Mouse (Mus musculus) heart, adult 11 months (tissue): ENCODE measurements around the gene Vsig10.
"Not testable (repeated sequence)": the region's sequence is repeated elsewhere in the genome, so short reads cannot be mapped to it uniquely, and the experiment has no call there.

Experiments used
- DNase-seq: peaks from one replicate; pipeline ENCODE4 v3.0.0; 2022

The Vsig10 gene

DNA sequence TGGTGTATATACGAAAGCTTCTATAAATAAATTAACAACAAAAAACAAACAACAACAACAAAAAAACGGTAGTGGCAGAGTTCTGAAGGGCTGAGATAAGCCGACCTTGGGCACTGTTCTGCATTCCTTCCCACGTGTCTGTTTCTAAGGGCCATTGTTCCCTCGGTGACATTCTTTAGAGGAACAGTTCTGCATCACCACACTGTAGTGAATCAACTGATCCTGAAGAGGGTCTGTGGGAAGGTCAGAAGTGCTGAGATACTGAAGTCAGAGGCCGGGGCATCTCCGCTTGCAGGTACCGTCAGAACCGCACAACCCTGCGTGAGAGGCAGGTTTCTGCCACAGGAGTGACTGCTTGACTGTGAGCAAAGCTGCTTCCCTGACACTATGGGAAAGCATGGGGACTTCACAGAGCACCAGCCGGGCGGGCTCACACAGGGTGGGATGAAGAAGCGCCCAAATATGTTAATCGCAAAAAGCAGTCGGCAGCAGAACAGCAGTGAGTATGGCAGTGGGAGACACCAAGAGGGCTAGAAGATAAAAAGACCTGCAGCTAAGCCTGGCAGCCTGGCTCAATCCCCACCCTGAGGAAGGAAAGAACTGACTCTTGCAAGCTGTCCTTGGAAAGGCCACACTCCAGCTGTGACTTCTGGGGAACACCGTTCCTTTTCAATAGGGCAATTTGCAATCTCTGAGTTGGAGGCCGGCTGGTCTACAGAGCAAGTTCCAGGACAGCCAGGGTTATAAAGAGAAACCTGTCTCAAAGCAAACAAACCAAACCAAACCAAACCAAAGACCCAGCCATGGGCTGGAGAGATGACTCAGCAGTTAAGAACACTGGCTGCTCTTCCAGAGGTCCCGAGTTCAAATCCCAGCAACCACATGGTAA is 14.9 kb upstream of the Vsig10 start:
- no peak for DNase-seq

DNA sequence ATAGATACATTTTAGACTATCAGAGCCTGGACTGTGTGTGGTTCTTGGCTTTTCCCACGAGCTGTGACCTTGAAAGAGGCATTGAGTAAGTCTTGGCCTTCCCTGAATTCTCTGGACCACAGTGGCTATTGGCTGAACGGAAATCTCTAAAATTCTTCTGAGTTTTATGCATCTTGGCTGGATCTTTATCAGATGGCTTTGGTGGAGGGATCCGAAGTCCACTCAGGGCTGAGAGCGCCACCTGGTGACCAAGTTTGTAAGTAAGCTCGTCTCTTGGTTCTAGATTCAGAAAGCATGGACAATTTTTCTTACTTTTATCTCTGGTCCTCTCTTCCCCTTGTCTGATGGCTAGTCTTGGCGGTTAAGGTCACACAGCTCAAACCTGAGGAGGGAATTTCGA is 13.9 kb upstream of the Vsig10 start:
- DNase-seq = no peak

DNA sequence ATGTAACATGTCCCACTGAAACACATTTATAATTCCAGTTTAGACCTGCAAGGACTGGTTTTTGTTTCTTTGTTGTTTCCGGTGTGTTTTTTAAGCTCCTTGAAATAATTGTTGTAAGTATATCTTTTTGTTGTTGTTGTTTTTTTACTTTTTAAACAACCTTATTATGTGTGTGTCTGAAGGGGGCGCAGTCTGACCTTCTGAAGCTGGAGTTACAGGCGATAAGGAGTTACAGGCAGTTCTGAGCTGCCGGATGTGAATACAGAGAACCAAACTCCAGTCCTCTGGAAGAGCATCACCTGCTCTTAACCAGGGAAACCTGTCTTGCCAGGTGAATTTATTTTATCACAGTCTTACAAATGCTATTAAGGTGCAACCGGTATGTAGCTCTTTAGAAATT is 13.1 kb upstream of the Vsig10 start:
- DNase-seq = no peak

- DNase-seq = no peak
These were observed 12.1 kb upstream of the Vsig10 start for GRCm38 (mm10) chr5:117306826-117307225.

GRCm38 (mm10) chr5:117307699-117308098 is 11.2 kb upstream of the Vsig10 start:
- DNase-seq = peak; percentile 96

GRCm38 (mm10) chr5:117313420-117313819 is 5.5 kb upstream of the Vsig10 start:
- peak; percentile 95 for DNase-seq

DNA sequence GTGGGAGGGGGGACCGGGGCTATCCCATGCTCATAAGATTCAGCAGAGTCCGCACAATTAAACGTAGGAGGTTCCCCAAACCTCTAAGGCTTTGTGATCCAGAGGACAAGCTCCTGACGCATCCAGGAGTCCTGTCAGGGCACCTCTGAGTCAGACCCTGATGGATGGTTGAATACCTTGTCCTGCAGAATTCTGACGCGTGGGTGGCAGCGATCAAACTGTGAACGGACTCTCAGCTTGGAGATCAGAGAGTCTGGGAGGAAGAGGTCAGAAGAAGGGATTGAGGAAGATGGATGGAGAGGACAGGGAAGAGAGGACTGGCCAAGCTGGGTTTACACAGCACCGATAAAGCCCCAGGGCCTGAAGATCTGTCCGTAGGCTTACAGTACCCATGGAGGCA is 5.0 kb upstream of the Vsig10 start:
- no peak for DNase-seq

- DNase-seq = no peak
These were observed 4.1 kb upstream of the Vsig10 start for GRCm38 (mm10) chr5:117314587-117315428.

GRCm38 (mm10) chr5:117323751-117324150 is 4.9 kb downstream of the Vsig10 start:
- no peak for DNase-seq

GRCm38 (mm10) chr5:117326408-117326807 is 7.5 kb downstream of the Vsig10 start:
- no peak for DNase-seq

GRCm38 (mm10) chr5:117330457-117330856 is 11.6 kb downstream of the Vsig10 start:
- DNase-seq = no peak

- no peak for DNase-seq
These were observed 19.1 kb downstream of the Vsig10 start for GRCm38 (mm10) chr5:117337999-117338398.

DNA sequence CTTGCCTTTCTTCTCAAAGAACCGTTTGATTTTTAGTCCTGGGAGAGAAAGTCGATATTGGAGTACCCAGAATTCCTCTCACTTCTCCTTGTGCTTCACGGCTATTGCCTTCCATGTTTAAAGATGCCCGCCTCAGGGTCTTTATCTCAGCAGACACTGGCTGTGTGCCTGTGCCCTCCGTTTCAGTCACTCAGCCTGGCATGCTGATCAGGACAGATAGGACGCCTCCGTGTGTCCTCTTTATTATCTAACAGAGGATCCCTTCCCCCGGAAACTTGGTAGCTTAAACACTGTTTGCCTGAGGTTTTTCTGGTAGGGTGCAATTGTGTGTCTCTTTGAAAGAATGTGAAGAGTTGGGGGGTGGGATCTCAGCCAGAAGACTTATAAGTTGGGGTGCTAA is 19.6 kb downstream of the Vsig10 start:
- no peak for DNase-seq

DNA sequence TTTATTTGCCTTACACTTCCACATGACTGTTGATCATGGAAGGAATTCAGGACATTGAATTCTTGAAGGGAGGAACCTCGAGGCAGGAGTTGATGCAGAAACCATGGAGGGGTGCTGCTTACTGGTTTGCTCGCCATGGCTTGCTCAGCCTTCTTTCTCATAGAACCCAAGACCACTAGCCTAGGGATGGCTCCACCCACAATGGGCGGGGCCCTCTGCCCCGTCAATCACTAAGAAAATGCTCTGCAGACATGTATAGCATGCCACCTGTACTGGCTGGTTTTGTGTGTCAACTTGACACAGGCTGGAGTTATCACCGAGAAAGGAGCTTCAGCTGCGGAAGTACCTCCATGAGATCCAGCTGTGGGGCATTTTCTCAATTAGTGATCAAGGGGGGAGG is 21.2 kb downstream of the Vsig10 start:
- no peak for DNase-seq

DNA sequence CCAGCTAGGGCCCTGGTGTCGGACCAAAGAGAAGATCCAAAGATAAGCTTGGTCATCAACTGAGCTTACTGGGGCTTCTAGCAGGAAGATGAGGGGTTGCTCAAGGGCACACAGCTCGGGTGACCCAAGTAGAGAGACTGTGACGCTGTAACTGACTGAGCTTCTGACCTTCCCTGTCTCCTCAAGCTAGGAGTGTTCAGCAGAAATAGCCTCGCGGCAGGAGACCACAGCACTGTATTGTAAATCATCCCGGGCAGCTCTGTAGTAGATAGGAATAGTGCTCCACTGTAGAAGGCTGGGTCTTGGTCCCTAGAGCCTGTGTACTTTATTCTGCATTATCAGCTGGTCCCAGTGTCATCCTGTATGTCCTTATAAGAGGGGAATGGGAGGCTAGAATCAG is 23.0 kb downstream of the Vsig10 start:
- no peak for DNase-seq

DNA sequence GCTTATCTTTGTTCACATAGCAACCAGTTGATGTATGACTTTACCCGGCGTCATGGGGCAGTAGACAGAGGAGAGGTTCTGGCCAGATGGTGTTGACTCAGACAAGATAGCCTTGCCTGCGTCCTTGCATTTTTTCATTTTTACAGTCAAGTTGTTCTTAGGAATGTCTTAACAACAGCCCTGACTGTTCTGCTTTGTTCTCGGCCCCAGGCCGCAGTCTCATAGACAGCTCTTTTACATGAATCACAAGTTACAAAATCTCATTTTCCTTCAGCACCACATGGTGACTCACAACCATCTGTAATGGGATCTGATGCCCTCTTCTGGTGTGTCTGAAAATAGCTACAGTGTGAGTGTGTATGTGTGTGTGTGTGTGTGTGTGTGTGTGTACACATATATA is 25.6 kb downstream of the Vsig10 start:
- DNase-seq = not testable (repeated sequence)

DNA sequence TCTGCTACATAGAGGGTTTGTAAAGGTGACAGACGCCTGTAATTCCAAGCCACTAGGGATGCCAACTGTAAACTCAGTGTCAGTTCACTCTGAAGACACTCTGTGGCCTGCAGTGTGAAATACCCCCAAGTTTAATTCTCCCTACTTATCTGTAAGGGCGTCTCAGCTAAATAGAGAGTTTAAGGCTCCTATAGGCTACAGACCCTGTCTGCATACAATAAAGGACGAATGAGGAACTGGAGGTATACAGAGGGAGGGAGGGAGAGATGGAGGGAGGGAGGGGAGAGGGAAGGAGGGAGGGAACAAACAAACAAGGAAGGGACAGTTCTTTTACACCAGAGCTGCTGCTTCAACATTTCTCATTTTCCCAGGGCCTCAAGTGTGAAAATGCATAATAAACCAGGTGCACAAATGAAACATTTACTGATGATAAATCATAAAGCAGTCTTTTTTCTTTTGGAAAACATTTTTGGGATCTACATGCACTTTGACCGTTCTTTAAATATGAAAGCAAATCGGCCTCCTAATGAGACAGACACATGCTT is 26.6 kb downstream of the Vsig10 start:
- no peak for DNase-seq

- DNase-seq = no peak
These were observed 27.4 kb downstream of the Vsig10 start for GRCm38 (mm10) chr5:117346281-117346680.

- DNase-seq = no peak
These were observed 28.1 kb downstream of the Vsig10 start for GRCm38 (mm10) chr5:117347011-117347410.

- no peak for DNase-seq
These were observed 29.0 kb downstream of the Vsig10 start for GRCm38 (mm10) chr5:117347838-117348237.

GRCm38 (mm10) chr5:117348279-117348678 is 29.4 kb downstream of the Vsig10 start:
- DNase-seq = no peak

GRCm38 (mm10) chr5:117354121-117354520 is 35.2 kb downstream of the Vsig10 start:
- no peak for DNase-seq

GRCm38 (mm10) chr5:117355648-117356303 is 36.9 kb downstream of the Vsig10 start:
- DNase-seq = no peak
